Mouse (Mus musculus): Measurements from ENCODE around the gene Cfap161.

The Cfap161 gene

GRCm38 (mm10) chr7:83801483-83801875, 6.8 kb upstream of the Cfap161 start:
- no peak for DNase-seq

GRCm38 (mm10) chr7:83800561-83801482, 6.1 kb upstream of the Cfap161 start:
- DNase-seq: no peak

DNA sequence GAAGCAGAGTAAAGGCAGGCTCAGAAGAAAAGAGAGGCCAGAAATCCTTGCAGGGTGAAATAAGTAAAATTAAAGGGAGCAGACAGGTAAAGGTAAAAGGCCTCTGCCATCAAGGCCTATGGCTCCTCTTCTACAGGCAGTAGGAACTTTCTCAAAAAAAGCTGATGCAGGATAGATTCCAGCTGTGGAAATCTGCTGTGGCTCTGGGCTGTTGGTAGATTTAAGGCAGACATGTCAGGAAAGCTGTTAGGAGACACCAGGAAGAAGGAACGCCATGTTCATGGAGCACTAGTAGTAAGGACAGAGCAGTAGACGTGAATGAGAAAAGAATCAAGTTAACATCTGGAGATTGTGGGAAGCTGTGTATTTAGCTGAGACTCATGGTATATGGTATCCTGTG, 5.4 kb upstream of the Cfap161 start:
- DNase-seq: no peak

DNA sequence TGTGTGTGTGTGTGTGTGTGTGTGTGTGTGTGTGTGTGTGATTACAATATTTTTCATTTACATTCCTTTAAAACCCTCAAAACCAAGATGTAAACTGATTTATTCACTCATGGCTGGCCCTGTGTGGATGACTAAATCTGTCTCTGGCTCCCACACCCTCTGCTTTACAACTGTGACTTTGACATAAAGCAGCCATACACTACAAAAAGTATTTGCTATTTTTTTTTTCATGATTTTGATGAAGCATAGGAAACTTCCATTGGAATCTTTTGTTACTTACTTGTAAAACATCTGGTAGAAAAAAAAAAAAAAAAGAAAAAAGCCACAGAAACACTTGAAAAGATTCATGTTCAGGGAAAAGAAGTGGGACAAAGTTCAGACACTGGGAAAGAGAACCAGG, 3.3 kb upstream of the Cfap161 start:
- no peak for DNase-seq

- no peak for DNase-seq
Measured at GRCm38 (mm10) chr7:83796177-83796576, 1.5 kb upstream of the Cfap161 start.

DNA sequence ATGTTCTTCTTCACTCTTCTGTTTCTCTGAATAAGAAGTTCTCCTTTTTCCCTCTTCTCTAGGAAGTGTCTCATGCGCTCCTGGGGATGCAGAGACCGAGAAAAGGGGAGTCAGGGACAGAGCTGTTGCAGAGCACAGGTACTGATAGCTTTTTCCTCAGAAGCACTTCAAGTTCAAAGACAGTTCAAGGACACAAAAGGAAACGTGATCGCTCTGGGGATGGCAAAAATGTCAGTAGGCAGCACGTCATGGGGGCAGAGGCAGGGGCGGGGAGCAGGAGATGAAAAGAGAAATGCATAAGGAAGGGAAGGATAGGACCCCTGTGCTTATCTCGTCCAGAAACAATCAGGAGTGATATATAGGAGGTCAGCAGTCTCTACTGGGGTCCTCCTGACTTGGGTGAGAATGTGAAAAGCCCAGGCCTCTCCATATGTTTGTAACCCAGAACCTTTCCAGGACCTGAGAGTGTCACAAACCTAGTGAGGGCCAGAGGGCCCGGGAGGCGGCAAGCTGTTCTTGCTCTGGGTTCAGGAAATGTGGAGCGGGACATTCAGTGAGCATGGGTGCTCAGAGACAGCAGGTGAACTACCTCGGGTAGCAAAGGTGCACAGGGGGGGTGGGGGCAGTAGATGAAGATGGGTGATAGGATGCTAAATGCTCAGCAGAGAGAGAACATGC, 535 bp downstream of the Cfap161 start:
- no peak for DNase-seq

- no peak for DNase-seq
Measured at GRCm38 (mm10) chr7:83780881-83781280, 13.8 kb downstream of the Cfap161 start.

DNA sequence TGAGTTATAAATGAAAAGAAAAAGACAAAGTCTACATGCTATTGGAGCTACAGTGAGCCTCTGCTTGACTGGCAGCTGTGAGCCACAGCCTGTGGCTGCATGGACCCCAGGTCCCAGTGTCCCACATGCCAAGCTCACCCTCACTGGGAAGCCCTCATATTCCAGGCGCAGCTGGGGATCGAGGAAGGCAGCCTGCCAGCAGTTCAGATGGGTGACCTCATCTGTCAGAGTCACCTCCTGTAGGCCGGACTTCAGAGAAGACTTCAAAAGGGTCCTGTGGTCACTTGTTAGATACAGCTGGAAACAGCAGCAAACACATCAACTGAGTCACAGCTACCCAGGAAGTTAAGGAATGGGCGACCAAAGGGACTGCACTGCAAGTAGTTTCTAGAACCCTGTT, 14.7 kb downstream of the Cfap161 start:
- no peak for DNase-seq

- no peak for DNase-seq
Measured at GRCm38 (mm10) chr7:83779028-83779427, 15.7 kb downstream of the Cfap161 start.

GRCm38 (mm10) chr7:83778516-83778915, 16.2 kb downstream of the Cfap161 start:
- DNase-seq: no peak

- peak; percentile 7 to 10 for DNase-seq
Measured at GRCm38 (mm10) chr7:83774721-83775120, 20.0 kb downstream of the Cfap161 start.

- no peak for DNase-seq
Measured at GRCm38 (mm10) chr7:83763674-83764073, 31.0 kb downstream of the Cfap161 start.

- DNase-seq: no peak
Measured at GRCm38 (mm10) chr7:83762336-83762735, 32.3 kb downstream of the Cfap161 start.

- no peak for DNase-seq
Measured at GRCm38 (mm10) chr7:83751055-83751454, 43.6 kb downstream of the Cfap161 start.

GRCm38 (mm10) chr7:83748405-83748804, 46.3 kb downstream of the Cfap161 start:
- DNase-seq: no peak

- DNase-seq: no peak
Measured at GRCm38 (mm10) chr7:83746107-83746687, 48.5 kb downstream of the Cfap161 start.

DNA sequence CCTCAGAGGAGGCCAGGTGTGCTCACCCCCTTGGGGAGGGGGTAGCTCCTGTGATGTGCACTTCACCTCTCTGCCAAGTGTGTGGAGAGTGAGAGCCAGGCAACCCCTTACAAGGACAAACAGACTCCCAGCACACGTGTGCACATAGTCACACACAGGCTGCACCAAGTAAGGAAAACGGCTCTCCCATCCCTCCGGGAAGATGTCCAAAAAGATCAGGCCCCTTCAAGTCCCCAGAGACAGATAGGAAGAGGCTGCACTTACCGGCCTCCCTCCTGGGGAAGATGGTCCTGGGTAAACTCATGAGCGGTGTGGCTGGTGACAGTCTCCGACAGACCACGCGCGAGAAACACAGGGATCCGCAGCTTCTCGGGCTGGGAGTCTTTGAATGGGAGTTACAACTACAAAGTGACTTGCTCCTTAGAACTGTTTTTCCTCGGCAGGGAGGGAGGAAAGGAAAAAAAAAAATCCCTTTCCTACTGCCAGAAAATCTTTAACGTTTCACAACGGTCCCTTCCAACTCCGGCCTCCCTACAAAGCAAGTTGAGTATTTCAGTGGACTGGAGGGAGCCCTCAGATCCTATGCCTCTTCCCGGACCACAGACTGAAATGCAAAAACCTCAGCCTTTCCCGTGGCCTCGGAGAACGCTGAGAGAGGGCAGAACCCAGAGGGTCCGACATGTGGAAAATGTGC, 49.1 kb downstream of the Cfap161 start, which contains the start of gene Il16:
Il16 (minus strand) TSS at position 314 of the 694 bp plus-strand sequence.
- DNase-seq: peak in 1 of 2 experiments; percentile 18

GRCm38 (mm10) chr7:83745065-83745412, 49.6 kb downstream of the Cfap161 start:
- DNase-seq: no peak

DNA sequence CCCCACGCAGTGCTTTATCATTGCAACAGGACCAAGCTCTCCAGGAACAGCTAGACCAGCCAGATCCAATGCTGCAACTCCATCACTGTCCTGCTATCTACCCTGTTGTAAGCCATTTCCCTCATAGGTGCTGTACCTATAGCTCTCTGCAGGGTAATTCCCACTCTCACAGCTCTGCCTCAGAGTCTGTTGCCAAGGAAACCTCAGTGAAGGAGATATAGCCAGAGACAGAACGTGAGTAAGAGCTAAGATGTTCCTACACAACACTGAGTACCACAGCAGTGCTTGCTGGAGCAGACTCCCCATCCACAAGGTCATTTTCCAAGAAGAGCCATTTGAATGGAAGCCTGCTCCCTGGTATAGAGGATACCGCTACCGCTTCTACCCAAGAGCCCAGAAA, 50.4 kb downstream of the Cfap161 start:
- no peak for DNase-seq

DNA sequence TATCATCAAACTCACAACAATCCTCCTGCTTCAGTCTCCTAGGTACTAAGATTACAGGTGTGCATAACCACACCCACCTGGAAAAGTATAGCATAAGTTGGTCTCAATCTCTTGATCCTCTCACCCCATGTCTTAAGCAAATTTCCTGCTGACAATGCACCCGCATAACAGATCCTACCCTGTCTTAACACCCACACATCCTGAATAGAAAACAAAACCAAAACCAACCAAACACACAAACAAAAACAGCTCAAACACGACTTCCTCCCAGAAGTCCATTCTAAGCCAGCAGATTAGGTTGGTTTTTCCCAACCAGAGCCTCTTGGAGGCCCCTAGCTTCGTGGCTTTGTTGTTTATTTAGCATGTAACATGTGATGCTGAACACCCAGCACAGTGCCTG, 52.0 kb downstream of the Cfap161 start:
- DNase-seq: no peak

GRCm38 (mm10) chr7:83742026-83742425, 52.7 kb downstream of the Cfap161 start:
- DNase-seq: no peak

- no peak for DNase-seq
Measured at GRCm38 (mm10) chr7:83739680-83740310, 54.9 kb downstream of the Cfap161 start.
